Mouse (Mus musculus) right cerebral cortex, postnatal 14 days (tissue): ENCODE results near the gene Nsrp1.
"Not testable (repeated sequence)": the region's sequence is repeated elsewhere in the genome, so short reads cannot be mapped to it uniquely, and the experiment has no call there.

Experiments used
- DNase-seq: peaks from one replicate; pipeline ENCODE4 v3.0.0; 2022

Gene Nsrp1

DNA sequence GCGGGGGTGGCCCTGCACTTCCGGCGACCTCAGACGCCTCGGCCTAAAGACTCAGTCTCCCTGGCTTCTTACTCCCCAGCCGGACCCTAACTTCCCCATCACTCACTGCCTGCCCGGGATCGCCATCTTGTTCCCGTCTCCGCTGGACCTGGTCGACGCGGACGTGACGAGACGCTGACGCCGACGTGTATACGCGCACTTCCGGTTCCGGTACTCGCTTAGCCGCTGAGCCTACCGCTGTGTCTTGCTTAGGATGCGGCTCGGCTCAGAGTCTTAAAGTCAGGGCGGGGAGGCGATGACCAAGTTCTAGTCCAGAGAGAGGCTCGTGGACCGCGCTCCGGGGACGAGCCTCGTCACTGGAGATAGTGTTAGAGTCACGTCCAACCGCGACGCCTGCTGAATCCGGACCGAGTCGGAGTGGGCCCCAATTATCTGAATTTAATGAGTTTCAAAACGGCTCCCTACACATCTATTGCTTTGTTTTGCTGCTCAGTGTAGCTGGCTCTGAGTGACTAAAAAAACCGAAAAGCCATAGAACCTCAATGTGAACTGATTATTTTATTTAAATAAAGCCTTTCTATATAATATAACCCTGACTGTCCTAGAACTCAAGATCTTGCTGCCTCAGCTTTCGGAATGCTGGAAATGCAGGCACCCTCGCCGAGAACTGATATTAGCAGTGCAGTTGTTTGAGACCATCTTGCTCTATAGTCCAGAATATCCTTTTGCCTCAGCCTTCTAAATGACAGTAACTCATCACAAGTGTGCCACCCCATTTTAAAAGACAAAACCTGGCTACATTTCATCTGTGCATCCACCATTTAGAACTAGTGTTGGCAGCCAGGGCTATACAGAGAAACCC is at the start of gene Nsrp1:
Gene Nsrp1, minus strand, starts transcription at position 163 of the 862 bp plus-strand sequence.
- DNase-seq, result peak; percentile 92

DNA sequence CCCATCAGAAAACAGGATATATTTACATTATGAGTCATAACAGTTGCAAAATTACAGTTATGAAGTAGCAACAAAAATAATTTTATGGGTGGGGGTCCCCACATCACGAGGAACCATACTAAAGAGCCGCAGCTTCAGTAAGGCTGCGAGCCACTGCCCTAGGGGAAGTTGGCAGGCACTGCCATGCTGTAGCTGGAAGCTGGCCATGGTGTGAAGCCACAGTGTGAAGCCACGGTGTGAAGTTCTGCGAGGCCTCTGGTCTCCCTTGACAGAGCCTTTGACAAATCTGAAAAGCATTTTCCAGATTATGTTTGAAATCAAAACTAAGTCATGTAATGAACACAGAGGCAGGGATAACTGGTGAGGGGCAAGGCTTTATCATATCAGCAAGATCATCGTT is 32.9 kb upstream of the Nsrp1 start:
- DNase-seq, result no peak

DNA sequence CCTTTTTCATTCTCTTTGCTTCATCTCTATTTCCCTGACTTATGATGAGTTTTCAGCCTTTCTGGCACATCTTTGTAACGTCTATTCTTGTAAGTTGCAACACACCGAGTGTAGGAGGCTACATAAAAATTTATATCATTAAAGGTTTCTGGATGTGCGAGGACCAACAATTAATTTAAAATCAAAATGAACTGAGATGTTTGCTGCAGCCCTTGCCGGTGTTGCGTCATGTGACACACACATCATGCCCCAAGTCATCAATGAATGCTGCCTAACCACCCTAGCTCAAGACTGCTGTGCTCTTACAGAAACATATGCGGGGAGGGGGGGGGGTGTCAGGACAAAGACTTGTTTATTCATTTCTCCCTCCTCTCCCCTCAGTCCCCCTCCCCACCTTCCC is 30.2 kb upstream of the Nsrp1 start:
- DNase-seq, result no peak

DNA sequence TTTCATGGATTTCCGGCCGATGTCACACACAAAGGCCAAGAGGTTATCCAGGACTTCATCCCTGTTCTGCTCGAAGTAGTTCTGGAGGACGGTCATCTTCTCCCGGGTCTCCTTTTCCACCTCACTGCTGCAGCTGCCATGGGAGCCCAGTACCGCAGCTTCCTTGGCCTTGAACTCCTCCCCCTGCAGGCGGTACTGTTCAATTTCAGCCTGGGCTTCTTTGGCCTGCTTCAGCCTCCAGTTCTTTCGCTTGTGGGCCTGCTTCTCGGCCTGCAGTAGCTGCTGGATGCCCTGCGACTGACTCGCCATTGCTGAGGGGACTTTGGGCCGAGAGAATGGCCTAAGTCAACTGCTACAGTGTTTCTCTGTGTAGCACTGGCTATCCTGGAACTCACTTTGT is 29.6 kb upstream of the Nsrp1 start:
- DNase-seq, result not testable (repeated sequence)

DNA sequence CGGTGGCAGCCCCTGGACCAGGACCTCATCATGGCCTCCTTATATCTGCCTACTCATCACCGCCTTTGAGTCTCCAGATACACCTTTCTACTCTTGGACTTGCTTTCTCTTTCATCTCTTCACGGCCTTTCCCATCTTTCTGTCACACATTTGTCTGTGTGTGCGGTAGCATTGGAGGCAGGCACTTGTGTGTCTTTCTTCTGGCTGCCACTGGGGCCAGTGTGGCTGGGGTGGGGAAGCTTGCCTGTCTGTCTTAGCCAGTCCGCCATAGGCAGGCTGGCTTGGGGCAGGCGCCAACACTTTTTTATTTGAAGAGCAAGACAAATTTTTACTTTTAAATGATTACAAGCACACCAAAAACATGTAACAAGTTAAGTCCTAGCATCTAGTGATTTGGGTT is 28.7 kb upstream of the Nsrp1 start:
- DNase-seq, result no peak

DNA sequence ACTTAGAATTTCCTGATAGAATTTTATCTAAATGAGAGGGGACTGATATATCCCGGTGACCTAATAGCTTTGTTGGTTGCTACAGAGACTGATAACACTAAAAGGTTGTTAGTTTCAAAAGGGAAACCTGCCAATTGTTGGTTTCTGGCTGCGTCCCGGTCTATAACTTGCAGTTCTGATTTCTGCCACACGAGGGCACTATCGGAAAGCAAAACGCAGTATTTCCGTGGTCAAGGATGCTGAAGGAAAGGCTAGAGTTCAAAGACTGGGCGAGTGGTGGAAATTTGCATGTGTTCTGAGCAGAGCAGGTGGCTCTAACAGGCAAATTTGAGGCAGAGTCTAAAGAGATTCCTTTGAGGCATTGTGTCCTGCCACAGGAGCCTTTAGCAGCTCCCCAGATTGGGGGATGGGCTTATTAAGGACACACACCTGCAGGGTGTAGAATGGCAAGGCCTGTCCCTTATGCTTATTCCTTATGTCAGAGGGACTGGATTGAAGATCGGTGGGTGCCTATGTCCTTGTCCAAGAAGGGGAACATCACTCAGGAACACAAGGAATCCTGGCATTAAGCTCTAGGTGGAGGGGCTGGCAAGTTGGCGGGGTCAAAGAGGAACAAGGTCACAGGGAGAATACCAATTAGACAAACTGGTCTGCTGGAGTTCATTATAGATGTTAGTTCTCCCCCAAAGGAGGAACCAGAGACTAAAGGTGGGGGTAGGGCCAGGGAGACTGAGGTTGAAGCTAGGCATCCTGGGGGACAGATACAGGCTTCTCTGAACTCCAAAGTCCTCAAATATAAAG is 22.1 kb upstream of the Nsrp1 start:
- peak; percentile 77 for DNase-seq

DNA sequence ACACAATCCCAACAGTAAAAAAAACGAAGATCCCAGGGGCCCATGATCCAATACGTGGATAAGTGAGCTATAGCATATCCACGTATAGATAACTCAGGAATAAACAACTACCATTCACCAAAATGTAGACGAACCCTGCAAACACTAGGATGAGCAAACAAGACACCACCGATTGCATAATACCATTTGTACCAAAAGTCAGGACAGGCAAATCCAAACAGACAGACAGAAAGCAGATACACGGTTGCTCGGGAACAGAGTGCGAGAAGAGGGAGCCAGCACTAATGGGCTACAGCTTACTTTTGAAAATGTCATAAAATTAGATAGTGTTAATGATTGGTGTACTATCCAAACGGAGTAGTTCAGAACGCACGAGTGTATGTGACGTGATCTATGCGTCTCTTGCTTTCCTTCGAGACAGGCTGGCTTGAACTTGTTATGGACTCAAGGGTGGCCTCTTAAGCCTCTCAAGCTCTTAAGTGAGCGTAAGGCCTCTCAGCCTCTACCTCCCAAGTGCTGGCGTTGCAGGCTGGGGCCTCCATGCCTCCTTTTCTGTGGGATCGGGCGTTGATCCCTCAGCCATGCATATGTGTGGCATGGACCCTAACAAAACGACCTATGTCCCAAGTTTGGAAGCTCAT is 20.2 kb upstream of the Nsrp1 start:
- no peak for DNase-seq

DNA sequence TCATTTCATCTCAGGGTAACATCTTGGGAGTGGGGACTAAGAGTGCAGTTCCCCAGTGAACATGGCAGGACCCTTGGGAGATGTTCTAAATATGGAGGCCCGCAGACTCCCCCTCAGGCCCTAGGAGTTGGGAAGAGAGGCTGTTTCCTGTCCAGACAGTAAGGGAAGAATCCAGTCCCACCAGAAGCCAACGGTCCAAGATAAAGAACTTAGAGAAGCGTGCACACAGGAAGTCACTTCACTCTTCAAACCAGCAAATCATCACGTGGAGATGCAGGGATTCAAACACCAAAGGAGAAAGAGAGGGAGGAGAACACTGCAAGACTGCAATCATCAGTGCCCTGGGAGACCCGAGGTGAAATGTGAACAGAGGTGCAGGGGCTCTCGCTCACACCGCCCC is 18.8 kb upstream of the Nsrp1 start:
- no peak for DNase-seq

DNA sequence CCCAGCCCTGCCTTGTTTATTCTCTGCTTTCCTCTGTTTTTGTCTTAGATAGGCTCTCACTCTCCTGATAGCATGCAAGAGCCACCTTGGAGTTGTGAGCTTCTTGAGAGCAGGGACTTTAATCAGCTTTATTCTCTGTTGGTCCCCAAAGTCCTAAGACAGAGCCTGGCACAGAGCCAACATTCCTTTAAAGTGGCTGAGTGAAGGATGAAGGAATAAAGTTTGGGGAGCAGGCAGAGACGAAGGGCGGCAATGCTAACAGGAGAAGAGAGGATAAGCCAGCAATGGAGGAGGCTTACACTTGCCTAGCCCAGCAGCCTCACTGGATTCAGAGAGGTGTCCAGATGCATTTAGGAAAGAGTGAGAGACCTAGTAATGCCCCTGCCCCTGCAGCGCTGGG is 18.3 kb upstream of the Nsrp1 start:
- no peak for DNase-seq

DNA sequence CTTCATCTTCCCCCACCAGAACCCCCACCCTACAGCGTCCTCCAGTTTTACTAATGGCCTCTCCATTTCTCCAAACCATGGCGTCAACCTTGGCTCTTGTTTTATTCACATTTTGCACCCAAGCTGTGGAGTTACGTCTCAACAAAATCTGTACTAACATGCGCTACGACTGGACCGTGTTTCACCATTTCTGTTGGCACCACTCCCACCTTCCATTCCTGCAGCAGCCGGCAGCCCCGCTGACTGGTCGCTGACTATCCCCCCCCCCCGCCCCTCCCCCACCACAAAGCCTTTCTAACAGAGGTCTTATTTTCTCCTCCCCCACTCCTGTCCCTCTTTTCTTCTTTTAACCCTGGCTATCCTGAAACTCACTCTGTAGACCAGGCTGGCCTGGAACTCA is 17.0 kb upstream of the Nsrp1 start:
- no peak for DNase-seq

DNA sequence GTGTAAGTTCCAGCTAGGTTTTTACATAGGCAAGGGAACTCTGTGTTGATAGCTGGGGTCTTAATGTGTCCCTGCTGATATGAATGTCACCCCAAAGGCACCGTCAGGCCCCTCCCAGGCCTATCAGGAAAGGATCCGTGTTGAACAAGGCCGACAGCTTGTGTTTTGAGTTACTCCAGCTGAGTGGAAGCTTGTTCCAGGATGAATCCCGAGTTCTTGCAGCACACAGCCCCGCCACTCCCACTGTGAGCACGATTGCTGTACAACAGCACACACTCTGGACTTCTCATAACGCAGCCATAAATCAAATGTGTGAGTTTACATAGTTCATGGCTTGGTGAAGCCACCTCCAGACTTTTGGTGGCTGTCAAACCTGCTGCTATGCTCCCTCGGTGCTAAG is 15.9 kb upstream of the Nsrp1 start:
- DNase-seq, result no peak

DNA sequence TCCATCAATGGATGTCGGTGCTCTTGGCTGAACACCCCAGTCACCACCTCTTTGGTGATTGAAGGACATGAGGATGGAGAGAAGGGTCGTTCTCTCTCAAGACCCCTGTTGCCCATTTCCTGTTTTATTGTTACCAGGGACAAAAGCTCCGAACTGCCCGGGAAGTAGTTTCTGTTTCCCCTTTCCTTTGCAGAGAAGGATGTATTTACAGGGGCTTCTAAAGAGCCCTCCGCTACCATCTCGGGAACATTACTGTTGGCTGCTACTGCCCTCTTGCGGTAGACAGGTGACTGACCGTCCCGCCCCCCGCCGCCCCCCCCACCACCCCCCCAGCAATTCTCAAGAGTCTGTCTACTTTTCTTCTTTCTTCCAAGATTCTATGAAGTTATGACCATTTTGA is 15.0 kb upstream of the Nsrp1 start:
- peak; percentile 53 for DNase-seq

DNA sequence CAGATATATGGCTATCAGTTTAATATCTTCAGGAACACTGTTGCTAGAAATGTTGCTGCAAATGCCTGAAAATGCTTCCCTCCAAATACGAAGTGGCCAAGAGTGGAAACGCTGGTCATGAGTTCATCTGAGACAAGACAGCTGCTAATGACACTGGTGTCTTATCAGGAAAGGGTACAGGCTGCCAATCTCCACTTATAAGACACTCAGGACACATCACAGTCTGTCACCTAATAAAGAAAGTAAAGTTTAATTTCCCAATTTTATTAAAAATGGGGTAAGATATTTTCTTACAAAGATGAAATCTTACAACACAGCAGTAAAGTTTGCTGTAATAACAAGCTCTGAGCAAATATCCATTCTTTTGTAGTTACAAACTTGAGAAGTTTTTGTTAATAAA is 10.9 kb upstream of the Nsrp1 start:
- no peak for DNase-seq

DNA sequence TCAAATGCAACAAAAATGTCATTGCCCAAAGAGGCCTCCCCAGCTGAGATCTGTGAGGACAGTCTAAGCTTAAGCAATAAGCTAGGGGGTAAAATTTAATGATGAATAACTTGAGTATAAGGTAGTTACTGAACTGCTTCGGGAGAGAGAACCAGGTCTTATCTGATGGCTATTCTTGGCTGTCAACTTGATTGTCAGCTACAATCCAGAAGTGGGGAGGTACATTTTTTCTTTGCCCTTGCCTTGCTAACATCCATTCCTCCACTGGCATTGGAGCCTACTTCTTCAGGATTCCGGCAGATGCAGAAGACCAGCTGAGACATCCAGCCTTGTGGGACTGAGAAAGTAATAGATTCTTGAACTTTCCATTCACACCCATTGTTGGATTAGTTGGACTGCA is 8.8 kb upstream of the Nsrp1 start:
- no peak for DNase-seq

DNA sequence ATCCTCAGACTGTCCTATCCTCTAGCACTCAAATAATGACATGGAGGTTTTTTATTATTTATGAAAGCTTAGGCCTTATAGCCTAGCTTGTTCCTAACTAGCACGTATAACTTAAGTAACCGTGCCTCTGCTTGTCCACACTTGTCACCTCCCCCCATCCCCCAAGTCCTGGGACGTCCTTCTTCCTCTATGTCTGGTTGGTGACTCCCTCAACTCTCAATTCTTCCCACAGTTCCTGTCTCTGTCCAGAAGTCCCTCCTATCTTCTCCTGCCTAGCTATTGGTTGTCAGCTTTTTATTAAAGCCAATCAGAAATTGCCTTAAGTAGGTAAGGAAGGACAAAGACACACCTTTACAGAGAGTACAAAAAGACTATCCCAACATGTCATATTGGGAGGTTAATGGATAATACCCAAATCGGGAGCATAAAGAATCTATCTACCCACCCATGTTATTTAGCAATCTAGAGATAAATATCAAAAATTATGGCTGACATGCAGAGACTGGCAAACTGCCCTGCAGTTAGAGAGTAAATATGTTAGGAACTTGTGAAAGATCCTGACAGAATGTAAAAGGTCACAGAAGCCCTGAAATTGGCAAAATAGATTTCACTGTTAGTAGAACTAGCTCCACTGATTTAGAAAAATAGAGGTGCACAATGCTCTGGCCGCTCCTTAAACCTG is 5.9 kb upstream of the Nsrp1 start:
- no peak for DNase-seq

DNA sequence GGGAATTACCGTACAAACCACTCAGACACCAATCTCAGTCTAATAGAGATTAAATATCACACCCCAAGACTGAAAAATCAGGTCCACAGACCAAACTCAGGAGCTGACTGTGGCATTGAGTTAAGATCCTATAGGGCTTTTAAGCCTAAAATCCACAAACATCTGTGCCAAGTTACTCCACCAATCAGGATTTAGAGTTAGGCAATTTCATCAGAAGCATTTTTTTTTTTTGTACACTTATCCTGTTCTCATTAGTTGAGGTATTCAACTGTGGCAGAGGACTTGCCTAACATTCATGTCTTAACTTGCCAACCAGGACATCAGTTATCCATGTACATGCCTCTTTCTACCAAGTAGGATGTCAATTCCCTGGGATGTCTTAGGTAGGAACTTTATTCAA is 1.1 kb upstream of the Nsrp1 start:
- no peak for DNase-seq

DNA sequence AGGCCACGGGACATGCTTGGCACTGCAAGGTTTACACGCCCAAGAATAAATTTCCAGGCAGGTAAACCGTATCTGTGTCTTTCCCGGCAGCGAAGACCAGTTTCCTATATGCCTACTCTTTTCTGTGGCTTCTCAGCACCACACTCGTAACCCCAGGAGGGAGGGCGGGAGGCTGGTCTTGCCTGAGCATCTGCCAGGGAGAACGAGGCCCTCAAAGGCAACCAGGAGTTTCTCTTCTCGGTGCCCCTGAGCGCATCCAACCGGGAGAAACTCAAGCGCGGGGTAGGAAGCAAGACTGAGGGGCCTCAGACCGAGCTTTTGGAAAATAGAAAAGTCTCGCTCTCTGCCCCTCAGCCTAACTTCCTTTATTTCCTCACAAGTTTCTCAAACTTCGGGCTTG is 443 bp downstream of the Nsrp1 start:
- no peak for DNase-seq

DNA sequence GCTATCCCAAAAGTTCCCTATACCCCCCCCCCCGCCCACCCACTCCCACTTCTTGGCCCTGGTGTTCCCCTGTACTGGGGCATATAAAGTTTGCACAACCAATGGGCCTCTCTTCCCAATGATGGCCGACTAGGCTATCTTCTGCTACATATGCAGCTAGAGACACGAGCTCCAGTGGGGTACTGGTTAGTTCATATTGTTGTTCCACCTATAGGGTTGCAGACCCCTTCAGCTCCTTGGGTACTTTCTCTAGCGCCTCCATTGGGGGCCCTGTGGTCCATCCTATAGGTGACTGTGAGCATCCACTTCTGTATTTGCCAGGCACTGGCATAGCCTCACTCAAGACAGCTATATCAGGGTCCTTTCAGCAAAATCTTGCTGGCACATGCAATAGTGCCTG is 904 bp downstream of the Nsrp1 start:
- not testable (repeated sequence) for DNase-seq

DNA sequence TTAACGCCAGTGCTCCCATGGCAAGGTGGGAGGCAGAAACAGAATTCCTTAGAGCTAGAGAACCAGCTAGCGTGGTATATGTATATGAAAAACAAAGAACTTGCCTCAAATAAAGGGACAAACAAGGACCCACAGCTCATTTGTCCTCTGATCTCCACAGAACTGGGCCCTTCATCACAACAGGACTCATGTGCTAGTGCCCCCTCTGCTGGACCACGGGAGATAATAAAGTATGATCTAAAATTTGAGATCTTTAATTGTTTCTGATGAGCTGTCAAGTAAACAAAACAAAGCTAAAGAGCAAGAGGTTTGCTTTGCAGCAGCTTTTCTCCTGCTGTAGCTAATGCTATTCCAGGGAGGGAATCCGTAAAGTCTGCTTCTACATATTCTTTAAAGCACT is 7.5 kb downstream of the Nsrp1 start:
- no peak for DNase-seq

DNA sequence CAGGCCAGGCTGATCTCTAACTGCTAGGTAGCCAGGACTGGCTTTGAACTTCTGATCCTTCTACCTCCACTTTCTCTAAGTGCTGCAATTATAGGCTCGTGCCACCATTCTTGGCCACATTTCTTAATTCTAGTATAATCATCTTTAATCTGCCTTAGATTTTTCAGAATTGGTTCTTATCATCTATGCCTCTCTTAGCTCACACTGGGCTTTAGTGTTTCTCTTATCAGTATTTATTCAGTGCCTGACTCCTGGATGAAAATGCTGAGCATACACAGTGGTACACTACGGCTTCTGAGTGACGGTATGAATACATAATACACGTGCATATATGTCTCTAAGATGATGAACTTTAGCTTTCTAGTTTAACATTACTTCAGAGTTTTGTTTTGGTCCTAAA is 9.4 kb downstream of the Nsrp1 start:
- DNase-seq, result no peak

DNA sequence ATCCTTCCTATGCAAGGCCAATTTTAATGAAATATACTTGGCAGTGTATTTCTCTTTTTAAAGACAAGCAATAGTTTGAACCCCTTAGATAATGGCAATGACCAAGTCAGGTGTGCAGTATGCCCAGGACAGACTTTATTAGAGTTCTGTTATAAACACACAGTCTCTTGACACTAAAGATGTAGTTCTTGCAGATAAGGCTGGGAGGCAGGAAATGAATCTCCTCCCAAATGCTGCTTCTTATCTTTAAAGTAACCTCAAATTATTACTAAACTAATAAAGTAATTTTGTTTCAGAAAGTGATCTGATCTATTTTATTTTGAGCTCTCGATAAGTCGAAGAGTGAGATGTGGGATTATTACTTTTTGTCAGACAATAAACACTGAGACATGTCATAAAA is 14.8 kb downstream of the Nsrp1 start:
- DNase-seq, result no peak

DNA sequence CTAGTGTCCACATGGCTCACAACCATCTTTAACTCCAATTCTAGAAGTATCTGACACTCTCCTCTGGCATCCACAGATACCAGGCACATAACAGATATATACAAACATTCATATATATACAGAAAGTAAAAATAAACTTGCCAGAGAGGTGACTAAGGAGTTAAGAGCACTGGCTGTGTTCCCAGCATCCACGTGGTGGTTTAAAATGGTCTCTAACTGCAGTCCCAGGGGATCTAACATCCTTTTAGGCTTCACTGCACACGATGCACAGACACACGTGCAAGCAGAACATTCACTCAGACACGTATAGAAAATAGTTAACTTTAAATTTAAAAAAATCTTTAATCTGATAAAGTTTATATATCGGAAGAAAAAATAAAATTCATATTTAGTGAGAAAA is 16.3 kb downstream of the Nsrp1 start:
- no peak for DNase-seq

DNA sequence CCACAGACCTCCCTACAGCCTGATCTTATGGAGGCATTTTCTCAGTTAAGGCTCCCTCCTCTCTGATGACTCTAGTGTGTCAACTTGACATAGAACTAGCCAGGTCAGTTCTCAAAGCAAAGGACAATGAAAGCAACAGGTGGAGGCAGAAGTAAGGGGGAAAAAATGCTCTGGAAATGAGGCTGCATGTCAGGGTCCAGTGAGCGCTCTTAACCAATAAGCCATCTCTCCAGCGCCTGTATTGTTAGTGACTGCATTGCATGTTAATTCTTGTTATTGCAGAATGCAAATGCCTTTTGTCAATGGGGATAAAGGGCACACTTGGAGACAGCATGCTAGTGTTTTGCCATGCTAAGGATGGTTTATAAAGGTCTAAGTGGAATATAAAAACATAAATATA is 35.4 kb downstream of the Nsrp1 start:
- no peak for DNase-seq
